Mouse (Mus musculus): Measurements from ENCODE around the gene Lysmd2. TPM values are rescaled to one million over a fixed set of nuclear protein-coding genes. Genes with fewer than 3 reads are reported as not detected.
"Not testable (repeated sequence)": the region's sequence is repeated elsewhere in the genome, so short reads cannot be mapped to it uniquely, and the experiment has no call there.

Lysmd2 gene
- polyA plus RNA-seq, 1 experiment from 2014 or later = 35.1 TPM

- Histone ChIP-seq H3K36me3 (0 out of 2 replicates have a peak, but pooled peaks cover 6% of the 10 kb centered on the region), H3K27me3 (no peaks in the 10 kb centered on the region), H3K9me3 (replicated peaks) (no peaks in the 10 kb centered on the region), H3K4me3 (replicated peaks) (no peak overlapping the region), H3K27ac (no peak overlapping the region), H3K4me2 (no peak overlapping the region), H3K4me1 (peaks cover 5% of the 10 kb centered on the region; the same call in 1 of the 2 replicates), H3K9ac (no peak overlapping the region)
- 51% methylated on average over 10 of the region's 10 CpGs for WGBS
- ATAC-seq (replicated peaks; ENCODE audit: low FRiP score) = no peak
These were observed 6.6 kb downstream of the Lysmd2 start for GRCm38 (mm10) chr9:75632111-75632510.

- Histone ChIP-seq H3K4me2 (no peak overlapping the region), H3K27me3 (no peaks in the 10 kb centered on the region), H3K9ac (no peak overlapping the region), H3K27ac (no peak overlapping the region), H3K36me3 (0 out of 2 replicates have a peak, but pooled peaks cover 7% of the 10 kb centered on the region), H3K4me1 (peaks cover 5% of the 10 kb centered on the region; the same call in 1 of the 2 replicates), H3K4me3 (replicated peaks) (no peak overlapping the region), H3K9me3 (replicated peaks) (no peaks in the 10 kb centered on the region)
- 65% methylated on average over 1 of the region's 1 CpGs for WGBS
- ATAC-seq (replicated peaks; ENCODE audit: low FRiP score) = 0 out of 2 replicates have a peak, but pooled peaks have one; percentile 54
These were observed 7.4 kb downstream of the Lysmd2 start for GRCm38 (mm10) chr9:75632902-75633301.

- H3K4me3 ChIP-seq (replicated peaks) = no peak overlapping the region
- H3K27ac ChIP-seq = no peak overlapping the region
- no peak overlapping the region for H3K4me2 ChIP-seq
- no peaks in the 10 kb centered on the region for H3K9me3 ChIP-seq (replicated peaks)
- WGBS = 76% methylated on average over 8 of the region's 8 CpGs
- 0 out of 2 replicates have a peak, but pooled peaks cover 7% of the 10 kb centered on the region for H3K36me3 ChIP-seq
- ATAC-seq (replicated peaks; ENCODE audit: low FRiP score) = no peak
- no peaks in the 10 kb centered on the region for H3K27me3 ChIP-seq
- peaks cover 5% of the 10 kb centered on the region; the same call in 1 of the 2 replicates for H3K4me1 ChIP-seq
- H3K9ac ChIP-seq = no peak overlapping the region
These were observed 8.1 kb downstream of the Lysmd2 start for GRCm38 (mm10) chr9:75633603-75634002.

GRCm38 (mm10) chr9:75634226-75634625, 8.7 kb downstream of the Lysmd2 start:
- ATAC-seq (replicated peaks; ENCODE audit: low FRiP score) = no peak
- Histone ChIP-seq H3K9ac (no peak overlapping the region), H3K4me2 (no peak overlapping the region), H3K36me3 (0 out of 2 replicates have a peak, but pooled peaks cover 7% of the 10 kb centered on the region), H3K9me3 (replicated peaks) (no peaks in the 10 kb centered on the region), H3K4me1 (peaks cover 5% of the 10 kb centered on the region; the same call in 1 of the 2 replicates), H3K27ac (no peak overlapping the region), H3K27me3 (no peaks in the 10 kb centered on the region), H3K4me3 (replicated peaks) (no peak overlapping the region)
- 85% methylated on average over 4 of the region's 4 CpGs for WGBS

GRCm38 (mm10) chr9:75645405-75645804, 19.9 kb downstream of the Lysmd2 start:
- Histone ChIP-seq H3K9ac (no peak overlapping the region), H3K4me3 (replicated peaks) (no peak overlapping the region), H3K36me3 (0 out of 2 replicates have a peak, but pooled peaks cover 3% of the 10 kb centered on the region), H3K9me3 (replicated peaks) (no peaks in the 10 kb centered on the region), H3K27me3 (no peaks in the 10 kb centered on the region), H3K4me1 (no peaks in the 10 kb centered on the region), H3K4me2 (no peak overlapping the region), H3K27ac (no peak overlapping the region)
- WGBS = 20% methylated on average over 3 of the region's 3 CpGs
- ATAC-seq (replicated peaks; ENCODE audit: low FRiP score) = no peak; the same call in 1 of the 2 replicates

GRCm38 (mm10) chr9:75653981-75654911, 28.7 kb downstream of the Lysmd2 start:
- H3K9me3 ChIP-seq (replicated peaks) = no peaks in the 10 kb centered on the region
- H3K27ac ChIP-seq = 0 out of 2 replicates have a peak overlapping the region, but pooled peaks have one; percentile 54
- peak; percentile 22; the same call in 1 of the 2 replicates for ATAC-seq (replicated peaks; ENCODE audit: low FRiP score)
- H3K9ac ChIP-seq = no peak overlapping the region
- no peak overlapping the region for H3K4me2 ChIP-seq
- peaks cover 6% of the 10 kb centered on the region; the same call in 1 of the 2 replicates for H3K4me1 ChIP-seq
- WGBS = 38% methylated on average over 12 of the region's 12 CpGs
- H3K4me3 ChIP-seq (replicated peaks) = no peak overlapping the region
- no peaks in the 10 kb centered on the region for H3K27me3 ChIP-seq
- no peaks in the 10 kb centered on the region for H3K36me3 ChIP-seq

GRCm38 (mm10) chr9:75656456-75656855, 30.9 kb downstream of the Lysmd2 start:
- not testable (repeated sequence) for H3K9me3 ChIP-seq (replicated peaks); H3K4me2 ChIP-seq; H3K4me3 ChIP-seq (replicated peaks); H3K27me3 ChIP-seq; H3K36me3 ChIP-seq; H3K27ac ChIP-seq; ATAC-seq (replicated peaks; ENCODE audit: low FRiP score); H3K4me1 ChIP-seq; H3K9ac ChIP-seq
- 84% methylated on average over 3 of the region's 3 CpGs for WGBS

- WGBS = 91% methylated on average over 8 of the region's 8 CpGs
- ATAC-seq (replicated peaks; ENCODE audit: low FRiP score) = no peak
- Histone ChIP-seq H3K4me1 (no peaks in the 10 kb centered on the region), H3K9ac (no peak overlapping the region), H3K9me3 (replicated peaks) (no peaks in the 10 kb centered on the region), H3K27me3 (no peaks in the 10 kb centered on the region), H3K4me3 (replicated peaks) (no peak overlapping the region), H3K27ac (no peak overlapping the region), H3K4me2 (no peak overlapping the region), H3K36me3 (no peaks in the 10 kb centered on the region)
These were observed 35.4 kb downstream of the Lysmd2 start for GRCm38 (mm10) chr9:75660917-75661316.

GRCm38 (mm10) chr9:75665364-75665763, 39.8 kb downstream of the Lysmd2 start:
- Histone ChIP-seq H3K27me3 (no peaks in the 10 kb centered on the region), H3K27ac (no peak overlapping the region), H3K4me2 (no peak overlapping the region), H3K4me1 (no peaks in the 10 kb centered on the region; the same call in 1 of the 2 replicates), H3K36me3 (no peaks in the 10 kb centered on the region), H3K4me3 (replicated peaks) (no peak overlapping the region), H3K9me3 (replicated peaks) (no peaks in the 10 kb centered on the region), H3K9ac (no peak overlapping the region)
- ATAC-seq (replicated peaks; ENCODE audit: low FRiP score) = no peak
- WGBS = 81% methylated on average over 6 of the region's 6 CpGs

- no peak overlapping the region for H3K4me3 ChIP-seq (replicated peaks)
- no peak overlapping the region for H3K9ac ChIP-seq
- no peak for ATAC-seq (replicated peaks; ENCODE audit: low FRiP score)
- H3K27me3 ChIP-seq = no peaks in the 10 kb centered on the region
- H3K27ac ChIP-seq = no peak overlapping the region
- no peak overlapping the region for H3K4me2 ChIP-seq
- no peaks in the 10 kb centered on the region; the same call in 1 of the 2 replicates for H3K4me1 ChIP-seq
- no peaks in the 10 kb centered on the region for H3K9me3 ChIP-seq (replicated peaks)
- no peaks in the 10 kb centered on the region for H3K36me3 ChIP-seq
- WGBS = 73% methylated on average over 5 of the region's 5 CpGs
These were observed 41.1 kb downstream of the Lysmd2 start for GRCm38 (mm10) chr9:75666612-75667011.

GRCm38 (mm10) chr9:75672769-75673168, 47.2 kb downstream of the Lysmd2 start:
- Histone ChIP-seq H3K27ac (no peak overlapping the region), H3K9me3 (replicated peaks) (no peaks in the 10 kb centered on the region), H3K27me3 (no peaks in the 10 kb centered on the region), H3K4me2 (no peak overlapping the region), H3K9ac (no peak overlapping the region), H3K4me3 (replicated peaks) (no peak overlapping the region), H3K36me3 (no peaks in the 10 kb centered on the region), H3K4me1 (no peaks in the 10 kb centered on the region; the same call in 1 of the 2 replicates)
- 80% methylated on average over 6 of the region's 6 CpGs for WGBS
- no peak for ATAC-seq (replicated peaks; ENCODE audit: low FRiP score)

- Histone ChIP-seq H3K27me3 (no peaks in the 10 kb centered on the region), H3K9me3 (replicated peaks) (no peaks in the 10 kb centered on the region), H3K4me3 (replicated peaks) (no peak overlapping the region), H3K4me2 (no peak overlapping the region), H3K9ac (no peak overlapping the region), H3K36me3 (no peaks in the 10 kb centered on the region), H3K27ac (no peak overlapping the region), H3K4me1 (no peaks in the 10 kb centered on the region)
- WGBS = 80% methylated on average over 7 of the region's 7 CpGs
- no peak for ATAC-seq (replicated peaks; ENCODE audit: low FRiP score)
These were observed 50.7 kb downstream of the Lysmd2 start for GRCm38 (mm10) chr9:75676226-75676625.
